Mouse (Mus musculus) kidney, adult 2 months (tissue): ENCODE data around the gene Stk11.

Experiments
- CTCF ChIP-seq: fragments of 200-500 bp; conservative IDR thresholded peaks from 2 replicates; pipeline ENCODE4 v1.5.1; 2011; ENCODE audit warnings: low read depth, mild to moderate bottlenecking, control low read depth, low read length, moderate library complexity, mixed read lengths; ENCODE audit not compliant: insufficient read depth, insufficient read length
- POLR2A ChIP-seq: fragments of 200-500 bp; IDR thresholded peaks from one replicate; pipeline ENCODE4 v1.6.1; 2011; ENCODE audit warnings: low read depth, low read length, control low read depth

GRCm38 (mm10) chr10:80155277-80155676 is 39.7 kb downstream of the Stk11 start:
- TF ChIP-seq CTCF, result no peak
- TF ChIP-seq POLR2A, result no peak
